Mouse (Mus musculus): ENCODE measurements around the gene H2afj.

Gene H2afj

GRCm38 (mm10) chr6:136847267-136847666 is 39.2 kb downstream of the H2afj start:
- DNase-seq (ENCODE audit: extremely low spot score): no peak

GRCm38 (mm10) chr6:136847790-136848189 is 39.7 kb downstream of the H2afj start:
- DNase-seq (ENCODE audit: extremely low spot score): peak; percentile 17

GRCm38 (mm10) chr6:136848399-136848798 is 40.4 kb downstream of the H2afj start:
- no peak for DNase-seq (ENCODE audit: extremely low spot score)

- no peak for DNase-seq (ENCODE audit: extremely low spot score)
Measured at GRCm38 (mm10) chr6:136848971-136849370, 40.9 kb downstream of the H2afj start.

- DNase-seq (ENCODE audit: extremely low spot score): no peak
Measured at GRCm38 (mm10) chr6:136850267-136850666, 42.2 kb downstream of the H2afj start.

- DNase-seq (ENCODE audit: extremely low spot score): no peak
Measured at GRCm38 (mm10) chr6:136852348-136852747, 44.3 kb downstream of the H2afj start.

GRCm38 (mm10) chr6:136852762-136853161 is 44.7 kb downstream of the H2afj start:
- DNase-seq (ENCODE audit: extremely low spot score): peak; percentile 28

- DNase-seq (ENCODE audit: extremely low spot score): no peak
Measured at GRCm38 (mm10) chr6:136854361-136854781, 46.3 kb downstream of the H2afj start.

GRCm38 (mm10) chr6:136855183-136855582 is 47.1 kb downstream of the H2afj start:
- no peak for DNase-seq (ENCODE audit: extremely low spot score)

- peak; percentile 7 for DNase-seq (ENCODE audit: extremely low spot score)
Measured at GRCm38 (mm10) chr6:136856071-136856636, 48.1 kb downstream of the H2afj start.

- peak; percentile 35 for DNase-seq (ENCODE audit: extremely low spot score)
Measured at GRCm38 (mm10) chr6:136857186-136857872, 49.3 kb downstream of the H2afj start, which contains the start of gene Art4. Gene Art4, minus strand, starts transcription at chr6:136857733.

- DNase-seq (ENCODE audit: extremely low spot score): no peak
Measured at GRCm38 (mm10) chr6:136857873-136858260, 49.8 kb downstream of the H2afj start.

GRCm38 (mm10) chr6:136858420-136858819 is 50.4 kb downstream of the H2afj start:
- DNase-seq (ENCODE audit: extremely low spot score): no peak
